Mouse (Mus musculus) lung, postnatal 10 days (tissue): ENCODE results near the gene Armc5.

Experiments
- DNase-seq: peaks from one replicate; pipeline ENCODE4 v3.0.0; 2021

Armc5 gene

GRCm38 (mm10) chr7:128236856-128237592 lies at the start of gene Armc5:
Armc5 (plus strand) TSS chr7:128237342.
- DNase-seq = peak; percentile 93

- no peak for DNase-seq
Observed at GRCm38 (mm10) chr7:128201607-128202006, 35.5 kb upstream of the Armc5 start.

GRCm38 (mm10) chr7:128203071-128203470 lies 34.1 kb upstream of the Armc5 start:
- DNase-seq = no peak

- no peak for DNase-seq
Observed at GRCm38 (mm10) chr7:128204179-128204578, 33.0 kb upstream of the Armc5 start.

- DNase-seq = no peak
Observed at GRCm38 (mm10) chr7:128205695-128206094, 31.4 kb upstream of the Armc5 start.

- no peak for DNase-seq
Observed at GRCm38 (mm10) chr7:128206152-128206551, 31.0 kb upstream of the Armc5 start, which contains the start of gene Cox6a2. Cox6a2 (minus strand) TSS chr7:128206387.

GRCm38 (mm10) chr7:128208187-128208586 lies 29.0 kb upstream of the Armc5 start:
- DNase-seq = peak; percentile 77

GRCm38 (mm10) chr7:128209826-128210225 lies 27.3 kb upstream of the Armc5 start:
- no peak for DNase-seq

GRCm38 (mm10) chr7:128219952-128220351 lies 17.2 kb upstream of the Armc5 start:
- no peak for DNase-seq

GRCm38 (mm10) chr7:128220936-128221335 lies 16.2 kb upstream of the Armc5 start:
- DNase-seq = no peak

- DNase-seq = no peak
Observed at GRCm38 (mm10) chr7:128231741-128232140, 5.4 kb upstream of the Armc5 start.

GRCm38 (mm10) chr7:128234796-128235195 lies 2.3 kb upstream of the Armc5 start:
- no peak for DNase-seq

- peak; percentile 65 for DNase-seq
Observed at GRCm38 (mm10) chr7:128235481-128235880, 1.7 kb upstream of the Armc5 start.

- DNase-seq = no peak
Observed at GRCm38 (mm10) chr7:128236426-128236825, 716 bp upstream of the Armc5 start.

- no peak for DNase-seq
Observed at GRCm38 (mm10) chr7:128237593-128237926, 418 bp downstream of the Armc5 start.

- peak; percentile 100 for DNase-seq
Observed at GRCm38 (mm10) chr7:128237927-128238778, 1.0 kb downstream of the Armc5 start, which contains the start of gene 9130023H24Rik. 9130023H24Rik (minus strand) TSS chr7:128238031.

GRCm38 (mm10) chr7:128238991-128239390 lies 1.8 kb downstream of the Armc5 start:
- DNase-seq = peak; percentile 82

GRCm38 (mm10) chr7:128240131-128240784 lies 3.1 kb downstream of the Armc5 start:
- DNase-seq = no peak

GRCm38 (mm10) chr7:128242331-128242730 lies 5.2 kb downstream of the Armc5 start:
- DNase-seq = no peak

GRCm38 (mm10) chr7:128243921-128244320 lies 6.8 kb downstream of the Armc5 start:
- DNase-seq = no peak

- no peak for DNase-seq
Observed at GRCm38 (mm10) chr7:128244410-128245025, 7.4 kb downstream of the Armc5 start.

GRCm38 (mm10) chr7:128245547-128245946 lies 8.4 kb downstream of the Armc5 start:
- DNase-seq = no peak
